Mouse (Mus musculus): Measurements from ENCODE around the gene Tfap4. TPM values are rescaled to one million over a fixed set of nuclear protein-coding genes. Genes with fewer than 3 reads are reported as not detected.

Tfap4 gene
- 13.3 and 14.3 TPM in 2 replicates for polyA plus RNA-seq (2016; fragmentation: Nextera tagmentation; extraction: Ambion mirVana)

DNA sequence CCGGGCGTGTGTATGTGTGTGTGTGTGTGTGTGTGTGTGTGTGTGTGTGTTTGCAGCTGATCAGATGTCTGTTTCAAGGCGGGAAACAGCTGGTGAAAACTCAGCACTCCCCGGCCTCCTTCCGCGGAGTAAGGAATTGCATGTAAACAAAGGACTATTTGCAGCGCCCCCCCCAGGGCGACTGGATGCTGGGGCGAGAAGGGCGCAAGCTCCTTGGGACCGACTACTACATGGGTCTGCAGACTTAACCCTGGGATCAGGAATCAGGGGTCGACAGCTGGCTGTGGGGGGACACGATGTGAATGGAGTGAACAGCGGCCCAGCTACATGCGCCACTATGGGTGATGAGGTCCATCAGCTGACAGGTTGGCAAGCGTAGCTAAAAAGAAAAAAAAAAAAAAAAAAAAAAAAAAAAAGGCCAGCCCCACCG is at the start of gene Tfap4:
TSS of gene Tfap4 (minus strand) at position 140 of the 430 bp plus-strand sequence.
- peaks cover 54% of the 10 kb centered on the region for H3K4me1 ChIP-seq
- H3K27me3 ChIP-seq (replicated peaks), result no peaks in the 10 kb centered on the region; the same call in 1 of the 2 replicates
- H3K4me3 ChIP-seq, result peak within 1 kb of the TSS; percentile 73
- peak; percentile 16 for ATAC-seq
- peaks cover 12% of the 10 kb centered on the region for H3K36me3 ChIP-seq
- H3K9me3 ChIP-seq (replicated peaks), result no peaks in the 10 kb centered on the region
- H3K4me2 ChIP-seq, result peak within 1 kb of the TSS; percentile 87
- peak within 1 kb of the TSS; percentile 90 for H3K27ac ChIP-seq
- 2% methylated on average over 17 of the region's 17 CpGs for WGBS (ENCODE audit: insufficient replicate concordance)
- peak within 1 kb of the TSS; percentile 83 for H3K9ac ChIP-seq

DNA sequence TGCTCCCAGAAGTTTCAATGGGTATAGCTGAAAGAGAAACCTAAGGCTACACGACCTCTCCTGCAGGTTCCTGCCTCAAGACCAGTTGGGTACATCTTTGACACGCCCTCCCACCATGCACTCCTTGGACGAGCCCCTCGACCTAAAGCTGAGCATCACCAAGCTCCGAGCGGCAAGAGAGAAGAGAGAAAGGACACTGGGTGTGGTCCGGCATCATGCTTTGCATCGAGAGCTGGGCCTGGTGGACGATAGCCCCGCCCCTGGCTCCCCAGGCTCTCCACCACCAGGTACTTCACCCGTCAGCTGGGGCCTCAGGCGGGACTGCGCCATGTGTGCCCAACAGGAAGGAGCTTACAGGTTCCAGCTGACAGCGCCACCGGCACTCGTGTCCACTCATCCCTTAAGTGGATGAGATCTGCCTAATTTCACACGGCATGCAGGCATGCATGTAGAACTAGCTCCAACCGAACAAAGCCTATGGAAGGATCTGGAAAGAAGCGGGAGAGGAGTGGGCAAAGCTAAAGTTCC is 48.9 kb upstream of the Tfap4 start:
- H3K9me3 ChIP-seq (replicated peaks), result no peaks in the 10 kb centered on the region
- peaks cover 29% of the 10 kb centered on the region for H3K36me3 ChIP-seq
- H3K4me1 ChIP-seq, result peaks cover 42% of the 10 kb centered on the region
- ATAC-seq, result no peak
- no peak overlapping the region for H3K9ac ChIP-seq
- no peak overlapping the region for H3K4me2 ChIP-seq
- H3K4me3 ChIP-seq, result no peak overlapping the region
- H3K27me3 ChIP-seq (replicated peaks), result no peaks in the 10 kb centered on the region
- H3K27ac ChIP-seq, result no peak overlapping the region
- WGBS (ENCODE audit: insufficient replicate concordance), result 78% methylated on average over 19 of the region's 19 CpGs

DNA sequence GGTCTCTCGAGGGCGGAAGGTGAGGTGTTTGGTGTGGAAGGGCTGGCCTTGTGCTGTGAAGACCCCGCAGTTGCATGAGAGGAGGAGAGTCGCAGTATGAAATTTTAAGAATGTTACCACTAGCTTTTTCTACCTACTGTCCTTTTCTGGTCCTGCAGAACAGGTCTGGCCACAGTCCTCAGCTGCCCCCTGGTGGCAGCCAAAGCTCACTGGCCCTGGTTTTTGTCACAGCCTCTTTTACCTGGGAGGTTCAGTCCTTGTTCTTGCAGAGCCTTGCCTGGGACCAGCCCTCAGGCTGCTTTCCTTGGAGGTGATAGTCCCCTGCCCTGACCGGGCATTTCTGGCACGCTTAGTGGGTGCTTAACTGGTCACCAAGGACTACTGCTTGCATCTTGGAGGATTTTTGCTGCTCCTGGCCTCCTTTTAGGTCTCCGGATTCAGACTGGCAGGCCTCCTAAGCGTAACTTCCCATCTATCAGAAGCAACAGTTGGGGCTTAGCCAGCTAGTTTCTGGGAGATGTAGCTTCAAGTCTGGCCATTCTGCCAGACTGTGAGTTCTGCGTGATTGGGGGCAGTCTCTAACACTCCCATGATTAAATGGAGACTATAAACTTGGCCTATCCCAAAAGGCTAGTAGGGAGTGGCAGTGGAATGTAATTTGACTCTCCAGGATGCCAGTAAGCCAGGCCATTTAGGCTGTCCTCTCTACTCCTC is 48.3 kb upstream of the Tfap4 start:
- Histone ChIP-seq H3K27me3 (replicated peaks) (no peaks in the 10 kb centered on the region), H3K27ac (no peak overlapping the region), H3K36me3 (peaks cover 23% of the 10 kb centered on the region), H3K4me3 (no peak overlapping the region), H3K9ac (no peak overlapping the region), H3K4me2 (no peak overlapping the region), H3K9me3 (replicated peaks) (no peaks in the 10 kb centered on the region), H3K4me1 (peaks cover 48% of the 10 kb centered on the region)
- 46% methylated on average over 9 of the region's 9 CpGs for WGBS (ENCODE audit: insufficient replicate concordance)
- ATAC-seq, result peak; percentile 22; the same call in 1 of the 2 replicates

DNA sequence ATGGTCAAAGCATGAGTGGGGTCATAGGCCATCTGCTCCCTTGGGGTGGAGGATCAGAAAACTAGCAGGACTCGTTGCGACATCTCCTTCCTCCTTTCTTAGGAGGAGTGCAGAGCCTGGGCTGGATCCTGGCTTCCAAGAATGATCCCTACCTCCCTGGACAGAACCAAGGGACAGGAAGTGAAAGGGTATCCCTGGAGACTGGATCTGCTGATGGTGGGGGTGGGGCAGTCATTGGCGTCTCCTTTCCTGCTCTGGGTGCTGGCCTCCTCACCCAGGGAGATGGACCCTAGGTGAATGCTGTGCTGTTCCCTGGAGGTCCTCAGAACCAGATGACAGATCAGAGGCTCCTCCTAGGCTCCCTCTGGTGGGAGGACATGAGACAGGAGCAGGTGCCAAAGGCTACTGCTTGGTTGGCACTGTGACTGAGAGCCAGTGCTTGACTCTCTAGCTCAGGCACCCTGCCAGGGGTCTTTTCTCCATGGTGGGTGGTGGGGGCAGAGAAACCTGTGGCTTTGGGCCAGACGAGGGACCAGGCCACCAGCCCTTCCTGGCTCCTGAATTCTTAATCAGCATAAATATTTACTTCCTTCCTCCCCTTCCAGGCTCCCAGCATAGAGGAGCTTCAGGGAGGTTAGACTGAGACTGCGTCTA is 46.9 kb upstream of the Tfap4 start:
- 21% methylated on average over 5 of the region's 5 CpGs for WGBS (ENCODE audit: insufficient replicate concordance)
- H3K36me3 ChIP-seq, result peaks cover 11% of the 10 kb centered on the region
- H3K4me1 ChIP-seq, result peaks cover 62% of the 10 kb centered on the region
- no peak overlapping the region for H3K27ac ChIP-seq
- no peak overlapping the region for H3K4me2 ChIP-seq
- no peaks in the 10 kb centered on the region for H3K9me3 ChIP-seq (replicated peaks)
- H3K27me3 ChIP-seq (replicated peaks), result no peaks in the 10 kb centered on the region
- H3K9ac ChIP-seq, result no peak overlapping the region
- H3K4me3 ChIP-seq, result no peak overlapping the region
- 0 out of 2 replicates have a peak, but pooled peaks have one; percentile 6 for ATAC-seq

DNA sequence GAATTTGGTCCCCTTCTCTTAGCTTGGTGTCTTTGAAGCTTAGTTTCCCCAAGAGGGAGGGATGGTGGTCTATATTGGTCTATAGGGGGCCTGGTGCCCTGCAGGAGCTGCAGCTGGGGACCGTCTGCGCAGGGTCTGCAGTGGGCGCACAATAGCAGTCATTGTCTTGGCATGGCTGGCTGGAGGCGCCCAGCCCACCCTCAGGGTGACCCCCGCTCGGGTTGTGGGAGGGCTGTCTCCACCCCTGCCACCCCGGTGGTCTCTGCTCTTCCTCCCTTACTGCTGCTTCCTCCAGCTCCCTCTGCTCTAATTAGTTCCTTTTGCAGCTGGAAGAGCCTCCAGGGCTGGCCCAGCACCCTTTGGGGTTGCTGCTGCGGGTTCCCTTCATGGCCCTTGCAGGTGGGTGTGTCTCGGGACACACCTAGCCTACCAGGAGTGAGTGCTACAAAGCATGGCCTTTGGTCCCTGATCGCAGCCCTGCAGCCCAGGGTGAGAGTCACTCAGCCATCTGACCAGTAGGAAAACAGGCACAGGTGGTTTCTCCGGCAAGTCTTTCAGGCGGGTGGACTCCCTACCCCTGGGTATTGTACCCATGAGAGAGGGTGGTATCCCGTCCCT is 46.0 kb upstream of the Tfap4 start:
- WGBS (ENCODE audit: insufficient replicate concordance), result 73% methylated on average over 12 of the region's 13 CpGs
- Histone ChIP-seq H3K4me2 (no peak overlapping the region), H3K9me3 (replicated peaks) (no peaks in the 10 kb centered on the region), H3K4me1 (peaks cover 71% of the 10 kb centered on the region), H3K36me3 (0 out of 2 replicates have a peak, but pooled peaks cover 7% of the 10 kb centered on the region), H3K27ac (no peak overlapping the region), H3K4me3 (no peak overlapping the region), H3K27me3 (replicated peaks) (no peaks in the 10 kb centered on the region), H3K9ac (no peak overlapping the region)
- no peak for ATAC-seq

DNA sequence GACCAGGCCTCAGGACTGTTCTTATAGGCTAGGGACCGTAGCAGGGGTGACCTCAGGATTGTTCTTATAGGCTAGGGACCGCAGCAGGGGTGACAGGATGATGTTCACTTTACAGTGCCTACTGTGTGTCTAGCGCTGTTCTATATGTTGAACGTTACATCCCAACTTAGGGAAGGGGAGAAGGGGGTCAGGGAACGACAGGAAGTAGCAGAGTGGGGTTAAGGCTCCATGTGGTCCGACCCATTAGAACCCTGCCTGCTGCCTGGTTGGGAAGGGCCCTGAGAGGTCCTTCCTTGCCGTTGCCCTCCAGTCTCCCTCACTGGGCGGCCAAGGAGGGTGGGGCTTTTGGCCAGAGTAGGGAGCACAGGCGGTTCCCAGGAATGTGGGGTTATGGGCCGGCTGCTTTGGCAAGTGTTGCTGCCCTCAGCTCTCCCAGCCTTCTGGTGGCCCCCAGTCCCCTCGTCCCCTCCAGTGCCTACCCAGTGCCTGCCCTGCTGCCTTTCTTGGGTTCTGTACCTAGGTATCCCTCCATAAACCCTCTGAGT is 44.7 kb upstream of the Tfap4 start:
- Histone ChIP-seq H3K9me3 (replicated peaks) (no peaks in the 10 kb centered on the region), H3K9ac (no peak overlapping the region), H3K4me3 (no peak overlapping the region), H3K27me3 (replicated peaks) (no peaks in the 10 kb centered on the region), H3K4me2 (no peak overlapping the region), H3K4me1 (peaks cover 71% of the 10 kb centered on the region), H3K27ac (peak overlapping the region; percentile 36; the same call in 1 of the 2 replicates), H3K36me3 (0 out of 2 replicates have a peak, but pooled peaks cover 7% of the 10 kb centered on the region)
- 69% methylated on average over 11 of the region's 11 CpGs for WGBS (ENCODE audit: insufficient replicate concordance)
- no peak for ATAC-seq

DNA sequence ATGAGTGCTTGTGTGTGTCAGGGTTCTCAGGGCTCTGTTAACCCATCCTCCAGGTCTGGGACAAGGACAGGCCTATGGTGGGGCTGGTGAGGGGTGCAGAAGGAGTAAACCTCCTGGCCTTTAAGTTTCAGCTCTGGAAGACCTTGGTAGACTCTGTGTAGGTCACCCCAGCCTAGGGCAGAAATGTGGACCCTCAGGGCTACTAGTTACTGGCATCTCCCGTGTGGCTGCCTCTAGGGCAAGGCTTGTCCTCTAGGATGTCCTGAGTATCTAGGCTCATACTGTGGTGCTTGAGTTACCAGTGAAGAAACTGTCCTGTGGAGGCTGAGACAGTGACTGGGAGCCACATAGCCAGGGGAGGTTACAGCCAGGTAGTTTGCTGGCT is 43.8 kb upstream of the Tfap4 start:
- H3K9me3 ChIP-seq (replicated peaks), result no peaks in the 10 kb centered on the region
- H3K4me1 ChIP-seq, result peaks cover 80% of the 10 kb centered on the region
- H3K4me2 ChIP-seq, result no peak overlapping the region
- WGBS (ENCODE audit: insufficient replicate concordance), result 72% methylated on average over 1 of the region's 1 CpGs
- H3K9ac ChIP-seq, result no peak overlapping the region
- 0 out of 2 replicates have a peak, but pooled peaks cover under 1% of the 10 kb centered on the region for H3K36me3 ChIP-seq
- peak overlapping the region; percentile 36; the same call in 1 of the 2 replicates for H3K27ac ChIP-seq
- no peak for ATAC-seq
- H3K4me3 ChIP-seq, result no peak overlapping the region
- H3K27me3 ChIP-seq (replicated peaks), result no peaks in the 10 kb centered on the region

DNA sequence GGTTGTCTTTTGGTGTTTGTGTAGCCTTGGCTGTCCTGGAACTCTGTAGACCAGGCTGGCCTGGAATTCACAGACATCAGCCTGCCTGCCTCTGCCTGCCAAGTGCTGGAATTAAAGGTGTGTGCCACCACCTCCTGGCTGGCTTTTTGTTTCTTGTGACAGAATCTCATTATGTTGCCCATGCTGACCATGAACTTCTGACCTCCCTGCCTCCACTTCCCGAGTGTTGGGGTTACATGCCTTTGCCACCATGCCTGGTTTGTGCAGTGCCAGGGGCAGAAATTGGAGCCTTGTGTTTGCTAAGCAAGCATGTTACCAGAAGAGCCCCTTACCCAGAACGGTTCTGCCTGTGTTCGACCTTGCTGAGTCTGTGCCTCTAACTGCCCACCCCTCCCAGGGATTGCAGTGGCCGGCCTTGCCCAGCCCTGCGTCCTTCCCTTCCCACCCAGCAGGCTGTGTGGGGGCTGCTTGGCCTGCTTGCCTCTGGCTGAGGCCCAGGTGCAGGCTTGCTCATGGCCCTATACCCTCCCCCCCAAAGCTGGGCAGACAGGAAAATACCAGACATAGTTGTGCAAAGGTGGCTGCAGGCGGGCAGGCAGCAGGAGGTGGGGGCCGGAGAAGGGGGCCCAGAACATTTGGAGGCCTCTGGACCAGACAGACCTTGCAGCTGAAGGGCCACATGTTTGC is 43.3 kb upstream of the Tfap4 start:
- Histone ChIP-seq H3K4me1 (peaks cover 85% of the 10 kb centered on the region), H3K4me2 (no peak overlapping the region), H3K9me3 (replicated peaks) (no peaks in the 10 kb centered on the region), H3K4me3 (no peak overlapping the region), H3K27me3 (replicated peaks) (0 out of 2 replicates have a peak, but pooled peaks cover 2% of the 10 kb centered on the region), H3K27ac (peak overlapping the region; percentile 51; the same call in 1 of the 2 replicates), H3K9ac (no peak overlapping the region), H3K36me3 (no peaks in the 10 kb centered on the region)
- WGBS (ENCODE audit: insufficient replicate concordance), result 61% methylated on average over 7 of the region's 7 CpGs
- ATAC-seq, result no peak

DNA sequence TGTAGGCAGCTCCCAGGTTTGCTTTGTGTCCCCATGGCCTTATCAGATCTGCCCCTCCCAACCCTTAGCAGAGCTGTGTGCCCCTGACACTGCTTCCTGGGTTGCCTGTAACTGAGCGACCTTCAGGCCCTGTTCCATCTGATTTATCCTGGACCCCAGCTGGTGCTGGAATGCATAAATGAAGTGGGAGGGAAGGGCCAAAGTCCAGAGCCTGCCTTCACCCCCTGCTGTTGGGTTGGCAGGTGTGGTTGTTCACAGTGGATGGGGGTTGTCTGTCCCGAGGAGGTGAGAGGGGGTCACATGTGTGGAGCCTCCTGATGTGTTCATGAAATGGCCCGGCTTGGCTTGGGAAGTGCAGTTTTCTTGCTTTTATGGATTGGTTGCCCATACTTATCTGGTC is 42.5 kb upstream of the Tfap4 start:
- H3K4me3 ChIP-seq, result no peak overlapping the region
- H3K27ac ChIP-seq, result peak overlapping the region; percentile 51; the same call in 1 of the 2 replicates
- peak; percentile 22; the same call in 1 of the 2 replicates for ATAC-seq
- no peaks in the 10 kb centered on the region for H3K36me3 ChIP-seq
- H3K9me3 ChIP-seq (replicated peaks), result no peaks in the 10 kb centered on the region
- no peak overlapping the region for H3K4me2 ChIP-seq
- 0 out of 2 replicates have a peak, but pooled peaks cover 6% of the 10 kb centered on the region for H3K27me3 ChIP-seq (replicated peaks)
- WGBS (ENCODE audit: insufficient replicate concordance), result 48% methylated on average over 3 of the region's 3 CpGs
- H3K9ac ChIP-seq, result no peak overlapping the region
- H3K4me1 ChIP-seq, result peaks cover 86% of the 10 kb centered on the region

DNA sequence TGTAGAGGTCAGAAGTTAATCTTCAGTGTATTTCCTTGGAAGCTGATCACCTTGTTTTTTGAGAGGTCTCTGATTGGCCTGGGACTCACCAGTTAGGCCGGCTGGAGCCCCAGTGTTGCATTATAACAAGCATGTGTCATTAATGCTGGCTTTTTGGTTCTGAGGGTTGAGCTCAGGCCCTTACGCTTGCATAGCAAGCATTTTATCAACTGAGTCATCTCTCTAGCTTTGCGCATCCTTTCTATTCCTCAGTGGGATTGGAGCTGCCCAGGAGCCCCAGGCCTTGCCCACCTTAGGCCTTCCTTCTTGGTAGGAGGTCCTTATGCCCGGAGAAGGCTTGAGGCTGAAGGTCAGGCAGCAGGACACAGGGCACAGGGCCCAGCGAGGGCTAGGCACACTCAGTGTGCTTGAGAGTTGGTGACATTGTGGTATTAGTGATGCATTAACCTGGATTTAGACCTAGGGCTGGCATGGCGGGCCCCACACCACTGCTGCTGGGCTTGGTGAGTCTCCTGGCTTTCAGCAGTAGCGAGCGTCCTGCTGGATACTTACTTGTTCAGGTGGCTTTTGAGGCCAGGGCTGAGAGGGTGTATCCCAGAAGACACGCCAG is 41.2 kb upstream of the Tfap4 start:
- no peak for ATAC-seq
- Histone ChIP-seq H3K9me3 (replicated peaks) (no peaks in the 10 kb centered on the region), H3K27me3 (replicated peaks) (peaks cover 16% of the 10 kb centered on the region), H3K36me3 (no peaks in the 10 kb centered on the region), H3K4me2 (no peak overlapping the region), H3K27ac (no peak overlapping the region), H3K9ac (no peak overlapping the region), H3K4me3 (no peak overlapping the region), H3K4me1 (peaks cover 82% of the 10 kb centered on the region)
- WGBS (ENCODE audit: insufficient replicate concordance), result 59% methylated on average over 9 of the region's 9 CpGs

DNA sequence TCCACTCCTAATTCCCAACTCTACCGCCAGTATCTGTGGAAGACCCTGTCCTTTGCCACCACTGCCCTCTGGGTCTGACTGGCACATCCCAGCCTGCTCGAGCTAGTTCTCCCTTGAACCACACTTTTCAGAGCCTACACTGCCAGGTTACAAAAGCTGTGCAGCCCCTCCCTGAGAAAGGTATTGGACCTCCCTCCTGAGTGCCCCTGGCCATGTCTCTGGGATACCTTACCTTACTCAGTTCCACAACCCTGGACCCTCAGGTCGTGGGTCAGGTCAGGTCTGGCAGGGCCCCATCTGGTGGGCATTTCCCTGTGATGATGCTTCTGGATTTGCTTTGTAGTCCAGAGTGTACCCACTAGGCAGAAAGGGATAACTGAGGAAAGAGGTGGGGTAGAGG is 40.0 kb upstream of the Tfap4 start:
- 63% methylated on average over 3 of the region's 3 CpGs for WGBS (ENCODE audit: insufficient replicate concordance)
- Histone ChIP-seq H3K27me3 (replicated peaks) (peaks cover 28% of the 10 kb centered on the region), H3K4me3 (no peak overlapping the region), H3K9me3 (replicated peaks) (no peaks in the 10 kb centered on the region), H3K9ac (no peak overlapping the region), H3K36me3 (no peaks in the 10 kb centered on the region), H3K27ac (no peak overlapping the region), H3K4me2 (no peak overlapping the region), H3K4me1 (peaks cover 82% of the 10 kb centered on the region)
- no peak for ATAC-seq
